Mouse (Mus musculus): Measurements from ENCODE around the gene Lgals7. TPM values are rescaled to one million over a fixed set of nuclear protein-coding genes. Genes with fewer than 3 reads are reported as not detected.

Lgals7 gene
- polyA plus RNA-seq, 1 experiment from 2014 or later = 0.66 TPM

DNA sequence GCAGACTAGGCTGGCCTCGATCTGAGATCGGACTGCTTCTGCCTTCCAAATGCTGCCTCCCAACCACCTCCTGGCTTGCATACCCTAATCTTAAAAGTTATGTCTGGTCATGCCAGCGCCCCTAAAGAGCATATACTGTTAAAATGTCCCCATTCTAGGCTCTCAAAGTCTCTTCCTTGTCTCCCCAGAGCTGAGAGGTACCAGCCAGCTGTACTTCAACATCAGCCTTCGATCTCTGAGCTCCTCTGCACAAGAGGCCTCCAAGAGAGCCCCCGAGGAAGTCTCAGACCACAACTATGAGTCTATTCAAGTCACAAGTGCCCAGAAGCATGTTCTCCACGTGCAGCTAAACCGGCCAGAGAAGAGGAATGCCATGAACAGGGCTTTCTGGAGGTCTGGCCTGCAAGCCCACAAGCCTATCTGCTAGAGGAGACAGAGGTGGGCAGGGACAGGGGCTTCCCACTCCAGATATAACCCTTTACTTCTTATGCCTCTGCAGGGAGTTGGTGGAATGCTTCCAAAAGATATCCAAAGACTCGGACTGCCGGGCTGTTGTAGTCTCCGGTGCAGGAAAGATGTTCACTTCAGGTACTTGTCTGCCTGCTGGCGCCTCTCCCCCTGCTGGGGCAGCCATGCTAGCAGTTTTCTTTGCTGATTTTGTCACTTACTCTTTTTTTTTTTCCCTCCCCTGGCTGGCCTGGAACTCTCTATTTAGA lies 37.8 kb upstream of the Lgals7 start:
- WGBS = 68% methylated on average over 11 of the region's 11 CpGs
- H3K4me2 ChIP-seq (ENCODE audit: low read depth) = peak overlapping the region; percentile 58
- no peak overlapping the region for H3K27ac ChIP-seq (ENCODE audit: low read depth, low read length)
- H3K9ac ChIP-seq (ENCODE audit: low read length) = peak overlapping the region; percentile 58
- peak overlapping the region; percentile 39 for H3K4me3 ChIP-seq (ENCODE audit: low read depth, low read length)
- ATAC-seq (ENCODE audit: insufficient read depth, low FRiP score, low TSS enrichment) (no peak), DNase-seq (ENCODE audit: low spot score) (no peak)
- peaks cover 3% of the 10 kb centered on the region for H3K4me1 ChIP-seq (ENCODE audit: control insufficient read depth, insufficient read depth, low read length)
- no peaks in the 10 kb centered on the region for H3K27me3 ChIP-seq (ENCODE audit: control insufficient read depth, insufficient read depth, low read length)
- no peaks in the 10 kb centered on the region for H3K9me3 ChIP-seq (ENCODE audit: control insufficient read depth, low read length)
- H3K36me3 ChIP-seq (ENCODE audit: control insufficient read depth, insufficient read depth, low read length) = peaks cover 14% of the 10 kb centered on the region

DNA sequence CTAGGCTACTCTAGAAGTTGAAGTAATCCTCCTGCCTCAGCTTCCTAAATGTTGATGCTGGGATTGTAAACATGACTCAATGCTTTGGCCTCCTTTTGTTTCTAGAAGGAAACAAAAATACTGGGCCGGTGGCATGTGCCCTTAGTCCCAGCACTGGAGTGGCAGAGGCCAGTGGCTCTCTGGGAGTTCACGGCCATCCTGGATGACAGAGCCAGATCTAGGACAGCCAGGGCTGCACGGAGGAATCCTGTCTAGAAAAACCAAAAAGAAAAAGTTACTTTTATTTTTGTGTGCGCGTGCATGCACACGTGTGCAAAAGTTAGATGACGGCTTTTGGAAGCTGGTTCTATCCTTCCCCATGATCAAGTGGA lies 37.3 kb upstream of the Lgals7 start:
- Histone ChIP-seq H3K4me3 (ENCODE audit: low read depth, low read length) (no peak overlapping the region), H3K27me3 (ENCODE audit: control insufficient read depth, insufficient read depth, low read length) (no peaks in the 10 kb centered on the region), H3K9ac (ENCODE audit: low read length) (no peak overlapping the region), H3K27ac (ENCODE audit: low read depth, low read length) (no peak overlapping the region), H3K9me3 (ENCODE audit: control insufficient read depth, low read length) (no peaks in the 10 kb centered on the region), H3K36me3 (ENCODE audit: control insufficient read depth, insufficient read depth, low read length) (peaks cover 9% of the 10 kb centered on the region), H3K4me1 (ENCODE audit: control insufficient read depth, insufficient read depth, low read length) (no peaks in the 10 kb centered on the region), H3K4me2 (ENCODE audit: low read depth) (no peak overlapping the region)
- WGBS = 94% methylated on average over 7 of the region's 7 CpGs
- DNase-seq (ENCODE audit: low spot score) (no peak), ATAC-seq (ENCODE audit: insufficient read depth, low FRiP score, low TSS enrichment) (no peak)

GRCm38 (mm10) chr7:28827338-28827737 lies 36.3 kb upstream of the Lgals7 start:
- Histone ChIP-seq H3K36me3 (ENCODE audit: control insufficient read depth, insufficient read depth, low read length) (peaks cover 2% of the 10 kb centered on the region), H3K4me1 (ENCODE audit: control insufficient read depth, insufficient read depth, low read length) (no peaks in the 10 kb centered on the region), H3K27ac (ENCODE audit: low read depth, low read length) (no peak overlapping the region), H3K27me3 (ENCODE audit: control insufficient read depth, insufficient read depth, low read length) (no peaks in the 10 kb centered on the region), H3K4me3 (ENCODE audit: low read depth, low read length) (no peak overlapping the region), H3K9me3 (ENCODE audit: control insufficient read depth, low read length) (no peaks in the 10 kb centered on the region), H3K4me2 (ENCODE audit: low read depth) (no peak overlapping the region), H3K9ac (ENCODE audit: low read length) (no peak overlapping the region)
- WGBS = 83% methylated on average over 3 of the region's 3 CpGs
- no peak for ATAC-seq (ENCODE audit: insufficient read depth, low FRiP score, low TSS enrichment)
- DNase-seq (ENCODE audit: low spot score) = no peak

- 92% methylated on average over 8 of the region's 8 CpGs for WGBS
Observed at GRCm38 (mm10) chr7:28829821-28830220, 33.8 kb upstream of the Lgals7 start.

GRCm38 (mm10) chr7:28830981-28831380 lies 32.7 kb upstream of the Lgals7 start:
- Histone ChIP-seq H3K36me3 (ENCODE audit: control insufficient read depth, insufficient read depth, low read length) (no peaks in the 10 kb centered on the region; the same call in 1 of the 2 replicates), H3K4me3 (ENCODE audit: low read depth, low read length) (no peak overlapping the region), H3K27me3 (ENCODE audit: control insufficient read depth, insufficient read depth, low read length) (no peaks in the 10 kb centered on the region), H3K9ac (ENCODE audit: low read length) (no peak overlapping the region), H3K27ac (ENCODE audit: low read depth, low read length) (no peak overlapping the region), H3K9me3 (ENCODE audit: control insufficient read depth, low read length) (no peaks in the 10 kb centered on the region), H3K4me2 (ENCODE audit: low read depth) (no peak overlapping the region), H3K4me1 (ENCODE audit: control insufficient read depth, insufficient read depth, low read length) (no peaks in the 10 kb centered on the region)
- DNase-seq (ENCODE audit: low spot score) (no peak), ATAC-seq (ENCODE audit: insufficient read depth, low FRiP score, low TSS enrichment) (no peak)
- WGBS = 98% methylated on average over 5 of the region's 5 CpGs

More at GRCm38 (mm10) chr7:28829821-28830220, 33.8 kb upstream of the Lgals7 start:
- DNase-seq (ENCODE audit: low spot score) = no peak
- no peak overlapping the region for H3K4me2 ChIP-seq (ENCODE audit: low read depth)
- H3K4me3 ChIP-seq (ENCODE audit: low read depth, low read length) = no peak overlapping the region
- H3K27ac ChIP-seq (ENCODE audit: low read depth, low read length) = no peak overlapping the region
- H3K4me1 ChIP-seq (ENCODE audit: control insufficient read depth, insufficient read depth, low read length) = no peaks in the 10 kb centered on the region
- no peak for ATAC-seq (ENCODE audit: insufficient read depth, low FRiP score, low TSS enrichment)
- H3K9ac ChIP-seq (ENCODE audit: low read length) = no peak overlapping the region
- no peaks in the 10 kb centered on the region for H3K27me3 ChIP-seq (ENCODE audit: control insufficient read depth, insufficient read depth, low read length)
- no peaks in the 10 kb centered on the region; the same call in 1 of the 2 replicates for H3K36me3 ChIP-seq (ENCODE audit: control insufficient read depth, insufficient read depth, low read length)
- H3K9me3 ChIP-seq (ENCODE audit: control insufficient read depth, low read length) = no peaks in the 10 kb centered on the region

DNA sequence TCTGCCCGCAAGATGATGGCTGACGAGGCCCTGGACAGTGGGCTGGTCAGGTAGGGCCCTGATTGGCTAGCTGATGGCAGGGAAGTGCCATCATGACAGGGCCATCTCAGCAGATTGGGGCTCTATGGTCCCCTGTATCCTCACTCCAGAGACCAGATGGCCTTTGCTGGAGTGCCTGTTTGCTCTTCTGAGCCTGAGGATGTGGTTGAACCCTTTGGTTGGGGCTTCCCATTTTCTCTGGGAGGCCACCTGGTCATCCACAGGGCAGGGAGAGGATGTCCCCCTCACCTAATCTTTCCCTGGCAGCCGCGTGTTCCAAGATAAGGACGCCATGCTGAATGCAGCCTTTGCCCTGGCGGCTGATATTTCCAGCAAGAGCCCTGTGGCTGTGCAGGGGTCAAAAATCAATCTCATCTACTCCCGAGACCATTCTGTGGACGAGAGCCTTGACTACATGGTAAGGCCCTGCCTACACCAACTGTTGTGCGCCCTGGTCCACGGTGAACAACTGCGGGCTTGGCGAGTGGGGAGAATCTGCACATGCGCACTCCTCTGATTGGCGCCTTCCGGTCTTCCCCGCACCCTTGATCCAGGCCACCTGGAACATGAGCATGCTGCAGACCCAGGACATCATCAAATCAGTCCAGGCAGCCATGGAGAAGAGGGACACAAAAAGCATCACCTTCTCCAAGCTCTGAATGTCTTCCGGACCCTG lies 32.1 kb upstream of the Lgals7 start:
- ATAC-seq (ENCODE audit: insufficient read depth, low FRiP score, low TSS enrichment) = no peak
- Histone ChIP-seq H3K4me1 (ENCODE audit: control insufficient read depth, insufficient read depth, low read length) (no peaks in the 10 kb centered on the region), H3K9ac (ENCODE audit: low read length) (no peak overlapping the region), H3K36me3 (ENCODE audit: control insufficient read depth, insufficient read depth, low read length) (no peaks in the 10 kb centered on the region; the same call in 1 of the 2 replicates), H3K4me3 (ENCODE audit: low read depth, low read length) (no peak overlapping the region), H3K4me2 (ENCODE audit: low read depth) (no peak overlapping the region), H3K27ac (ENCODE audit: low read depth, low read length) (no peak overlapping the region), H3K27me3 (ENCODE audit: control insufficient read depth, insufficient read depth, low read length) (no peaks in the 10 kb centered on the region), H3K9me3 (ENCODE audit: control insufficient read depth, low read length) (no peaks in the 10 kb centered on the region)
- no peak for DNase-seq (ENCODE audit: low spot score)
- 90% methylated on average over 17 of the region's 17 CpGs for WGBS

DNA sequence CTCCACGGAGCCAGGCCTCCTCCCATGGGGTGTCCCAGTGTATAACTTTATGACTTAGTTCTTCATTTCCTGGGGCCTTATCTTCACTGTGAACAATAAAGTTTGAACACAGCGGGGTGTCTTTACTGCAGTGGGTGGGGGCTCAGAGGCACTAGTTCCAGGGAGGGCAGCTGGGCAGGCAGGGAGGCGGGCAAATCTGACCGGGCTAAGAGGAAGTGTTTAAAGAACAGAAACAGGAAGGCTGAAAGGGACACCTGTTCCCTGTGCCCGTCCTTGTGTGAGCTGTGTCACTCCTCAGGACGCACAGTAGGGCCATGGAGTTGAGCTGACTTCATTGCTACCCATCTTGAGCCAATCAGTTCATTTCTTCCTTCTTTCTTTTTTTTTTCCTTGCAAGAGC lies 31.5 kb upstream of the Lgals7 start:
- WGBS = 62% methylated on average over 6 of the region's 6 CpGs
- no peak overlapping the region for H3K27ac ChIP-seq (ENCODE audit: low read depth, low read length)
- H3K4me3 ChIP-seq (ENCODE audit: low read depth, low read length) = no peak overlapping the region
- H3K9ac ChIP-seq (ENCODE audit: low read length) = no peak overlapping the region
- no peaks in the 10 kb centered on the region; the same call in 1 of the 2 replicates for H3K36me3 ChIP-seq (ENCODE audit: control insufficient read depth, insufficient read depth, low read length)
- no peaks in the 10 kb centered on the region for H3K4me1 ChIP-seq (ENCODE audit: control insufficient read depth, insufficient read depth, low read length)
- no peak for ATAC-seq (ENCODE audit: insufficient read depth, low FRiP score, low TSS enrichment)
- H3K9me3 ChIP-seq (ENCODE audit: control insufficient read depth, low read length) = no peaks in the 10 kb centered on the region
- H3K27me3 ChIP-seq (ENCODE audit: control insufficient read depth, insufficient read depth, low read length) = no peaks in the 10 kb centered on the region
- H3K4me2 ChIP-seq (ENCODE audit: low read depth) = no peak overlapping the region
- no peak for DNase-seq (ENCODE audit: low spot score)

GRCm38 (mm10) chr7:28833723-28834347 lies 29.8 kb upstream of the Lgals7 start, which contains the start of gene Lgals4:
Lgals4 (plus strand) TSS chr7:28833854.
- no peaks in the 10 kb centered on the region; the same call in 1 of the 2 replicates for H3K36me3 ChIP-seq (ENCODE audit: control insufficient read depth, insufficient read depth, low read length)
- H3K9ac ChIP-seq (ENCODE audit: low read length) = no peak within 1 kb of the TSS
- H3K4me2 ChIP-seq (ENCODE audit: low read depth) = no peak within 1 kb of the TSS
- no peak within 1 kb of the TSS for H3K27ac ChIP-seq (ENCODE audit: low read depth, low read length)
- ATAC-seq (ENCODE audit: insufficient read depth, low FRiP score, low TSS enrichment) (no peak), DNase-seq (ENCODE audit: low spot score) (no peak)
- H3K4me3 ChIP-seq (ENCODE audit: low read depth, low read length) = no peak within 1 kb of the TSS
- WGBS = 86% methylated on average over 6 of the region's 6 CpGs
- no peaks in the 10 kb centered on the region for H3K27me3 ChIP-seq (ENCODE audit: control insufficient read depth, insufficient read depth, low read length)
- H3K4me1 ChIP-seq (ENCODE audit: control insufficient read depth, insufficient read depth, low read length) = no peaks in the 10 kb centered on the region
- H3K9me3 ChIP-seq (ENCODE audit: control insufficient read depth, low read length) = no peaks in the 10 kb centered on the region

Measured in neural tube, embryonic 11.5 days (tissue).